Mouse (Mus musculus): ENCODE data around the gene Tcea3. TPM values are rescaled to one million over a fixed set of nuclear protein-coding genes. Genes with fewer than 3 reads are reported as not detected.

Gene Tcea3
- total RNA-seq, 4 experiments from 2014 or later, result 380 to 439 (median 413) TPM

- DNase-seq (ENCODE audit: low spot score in 2 of 2), result no peak
Measured at GRCm38 (mm10) chr4:136317667-136318066, 70.1 kb downstream of the Tcea3 start.

- DNase-seq (ENCODE audit: low spot score in 2 of 2), result no peak
Measured at GRCm38 (mm10) chr4:136320016-136320415, 72.5 kb downstream of the Tcea3 start.

- peak in 1 of 2 experiments; percentile 8 for DNase-seq (ENCODE audit: low spot score in 2 of 2)
Measured at GRCm38 (mm10) chr4:136324226-136324625, 76.7 kb downstream of the Tcea3 start.

Other genes starting within 250 kb of the Tcea3 start
- gene Eloa, start 226.0 kb upstream of the Tcea3 start, total RNA-seq (2022), result 10 to 100 TPM; 56.6 to 70.4 (median 62.9) TPM
- 100 to 1,000 TPM; 119 to 244 (median 192) TPM for gene Rpl11, start 194.3 kb upstream of the Tcea3 start, total RNA-seq (2022)
- gene Id3, start 104.2 kb upstream of the Tcea3 start, total RNA-seq (2022), result 10 to 100 TPM in 1 of 4 experiments, 1 to 10 TPM in 3; 8.7 to 16.7 (median 9.6) TPM
- 1 to 10 TPM in 3 of 4 experiments, under 1 TPM in 1; 0.85 to 1.7 (median 1.5) TPM for gene E2f2, start 75.3 kb upstream of the Tcea3 start, total RNA-seq (2022)
- 1 to 10 TPM in 2 of 4 experiments, under 1 TPM in 2; 0.92 to 1.3 (median 1.1) TPM for gene Asap3, start 41.4 kb upstream of the Tcea3 start, total RNA-seq (2022)
- gene Zfp46, start 37.0 kb downstream of the Tcea3 start, total RNA-seq (2022), result 10 to 100 TPM; 21.2 to 27.1 (median 24.9) TPM
- 10 to 100 TPM; 18.3 to 26.7 (median 21.0) TPM for gene Hnrnpr, start 63.2 kb downstream of the Tcea3 start, total RNA-seq (2022)
- gene Htr1d, start 175.8 kb downstream of the Tcea3 start, total RNA-seq (2022), result not detected
- under 1 TPM in 3 of 4 experiments, not detected in 1; 0.16 to 0.27 (median 0.27) TPM for gene 6030445D17Rik, start 214.5 kb downstream of the Tcea3 start, total RNA-seq (2022)
- gene Luzp1, start 222.0 kb downstream of the Tcea3 start, total RNA-seq (2022), result 10 to 100 TPM in 3 of 4 experiments, 1 to 10 TPM in 1; 8.6 to 15.2 (median 13.5) TPM

Data from gastrocnemius, adult 8-10 months (tissue).